In the genomic region with DNA sequence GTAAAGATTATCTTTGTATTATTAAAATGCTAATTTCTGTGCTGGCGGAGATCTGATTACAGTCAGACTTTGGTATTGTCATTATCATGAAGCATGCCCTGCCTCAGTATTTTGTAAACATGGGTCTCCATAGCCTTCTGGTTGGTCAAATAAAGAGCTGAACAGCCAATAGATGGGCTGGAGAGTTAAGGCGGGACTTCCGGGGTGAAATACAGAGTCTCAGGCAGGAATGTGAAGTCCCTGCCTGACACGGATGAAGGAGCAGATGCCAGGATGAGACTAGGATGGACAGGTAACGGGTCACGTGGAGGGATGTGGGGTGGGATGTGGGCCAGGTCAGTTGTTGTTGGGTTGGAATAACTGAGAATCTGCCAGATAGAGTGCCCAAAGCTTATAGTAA, we compare ENCODE assay signal across 8 mouse cellular contexts. TPM values are rescaled to one million over a fixed set of nuclear protein-coding genes. Genes with fewer than 3 reads are reported as not detected.
DNase-seq lines count a peak whose midpoint lies in the region; ATAC-seq lines count a peak whose summit lies in the region.

A gene (plus strand): TSS at position 211 of the 400 bp plus-strand sequence.

- H3K4me3 ChIP-seq in intestine, embryonic 15.5 days (replicated peaks), result no peak within 1 kb of the TSS

- no peaks in the 10 kb centered on the region for H3K27me3 ChIP-seq in intestine, embryonic 15.5 days (replicated peaks)

- 87% methylated on average over 6 of the region's 6 CpGs for WGBS in intestine, embryonic 15.5 days

- no peak within 1 kb of the TSS for H3K27ac ChIP-seq in intestine, embryonic 15.5 days

- no peak within 1 kb of the TSS for H3K4me2 ChIP-seq in intestine, embryonic 15.5 days (replicated peaks)

- peaks cover 10% of the 10 kb centered on the region; the same call in 1 of the 2 replicates for H3K36me3 ChIP-seq in intestine, embryonic 15.5 days

- H3K9ac ChIP-seq in intestine, embryonic 15.5 days, result no peak within 1 kb of the TSS

- no peaks in the 10 kb centered on the region; the same call in none of the 2 replicates for H3K4me1 ChIP-seq in intestine, embryonic 15.5 days (replicated peaks)

- no peak for ATAC-seq in intestine, embryonic 15.5 days
- no peak for ATAC-seq in megakaryocyte-erythroid progenitor cell, adult 5-6 weeks (replicated peaks; ENCODE audit: low FRiP score, low TSS enrichment, poor library complexity, severe bottlenecking)

- H3K9me3 ChIP-seq in intestine, embryonic 15.5 days, result no peaks in the 10 kb centered on the region

- DNase-seq in left cerebral cortex, adult 18-20 months (ENCODE audit: low spot score in 2 of 2), result no peak
- no peak for DNase-seq in left cerebral cortex, adult 9 months (ENCODE audit: low spot score in 2 of 2)
- no peak for DNase-seq in adrenal gland, postnatal 36 days
- no peak for DNase-seq in gastrocnemius, postnatal 25 days
- no peak for DNase-seq in cerebellum, adult 18-20 months
- DNase-seq in frontal cortex, postnatal 14 days (ENCODE audit: low spot score in 2 of 2), result no peak

RNA-seq across cellular contexts. Expression of the gene that starts here (rescaled TPM):
- total RNA-seq in left cerebral cortex, adult 18-20 months (2021), result 10 to 100 TPM; 79.0 to 85.3 TPM
- total RNA-seq in adrenal gland, postnatal 36 days (2021), result 10 to 100 TPM; 82.3 to 86.2 TPM
- total RNA-seq in gastrocnemius, postnatal 25 days (2021), result 10 to 100 TPM; 24.4 to 26.3 TPM
- 69.4 and 79.8 TPM in 2 replicates for polyA plus RNA-seq in intestine, embryonic 15.5 days (2015; fragmentation: Nextera tagmentation; extraction: Ambion mirVana)
- 57.9 and 79.1 TPM in 2 replicates for total RNA-seq in megakaryocyte-erythroid progenitor cell, adult 5-6 weeks (2014; fragmentation: Nextera tagmentation)
- total RNA-seq in megakaryocyte-erythroid progenitor cell, adult 5-6 weeks (2017), result 55.6 and 116 TPM in 2 replicates
